Mouse (Mus musculus) G1E (cell line): ENCODE data around the gene Psip1. TPM values are rescaled to one million over a fixed set of nuclear protein-coding genes. Genes with fewer than 3 reads are reported as not detected.

Experiments
- ATAC-seq: 2 replicates; pipeline ENCODE4 v1.8.0; 2016; ENCODE audit warnings: mild to moderate bottlenecking; ENCODE audit not compliant: insufficient number of reproducible peaks, poor library complexity, low FRiP score, severe bottlenecking; ENCODE audit errors: extremely low read depth
- DNase-seq: peaks from one replicate; pipeline ENCODE4 v3.0.0; 2012; ENCODE audit warnings: low spot score
- H3K27me3 ChIP-seq: 2 replicates; pipeline ENCODE4 v1.6.1; 2012; ENCODE audit warnings: mild to moderate bottlenecking, low read length, inconsistent platforms; ENCODE audit not compliant: insufficient read depth
- H3K36me3 ChIP-seq: replicated peaks from 2 replicates; pipeline ENCODE3; 2012; ENCODE audit warnings: mild to moderate bottlenecking, inconsistent platforms
- H3K4me1 ChIP-seq: 2 replicates; pipeline ENCODE4 v1.6.1; 2012; ENCODE audit warnings: low read depth, low read length, inconsistent platforms, mixed read lengths; ENCODE audit not compliant: insufficient read depth
- H3K4me3 ChIP-seq: 2 replicates; pipeline ENCODE4 v1.5.1; 2012; ENCODE audit warnings: low read depth, mild to moderate bottlenecking, inconsistent platforms, low read length, moderate library complexity, mixed read lengths
- H3K9me3 ChIP-seq: replicated peaks from 2 replicates; pipeline ENCODE4 v1.6.1; 2012; ENCODE audit warnings: inconsistent platforms
- CTCF ChIP-seq: IDR thresholded peaks from 2 replicates; pipeline ENCODE4 v1.5.1; 2012; ENCODE audit warnings: low read depth, low read length, inconsistent platforms, mixed read lengths
- GATA1 ChIP-seq: IDR thresholded peaks from 2 replicates; pipeline ENCODE4 v1.6.1; 2012; ENCODE audit warnings: borderline replicate concordance, low read length, inconsistent platforms, mixed read lengths
- GATA2 ChIP-seq: IDR thresholded peaks from 2 replicates; pipeline ENCODE4 v1.6.1; 2012; ENCODE audit warnings: low read depth, low read length, inconsistent platforms, borderline replicate concordance
- POLR2AphosphoS5 ChIP-seq: IDR thresholded peaks from 2 replicates; pipeline ENCODE4 v1.6.1; 2012; ENCODE audit warnings: low read depth, low read length, inconsistent platforms; ENCODE audit not compliant: insufficient replicate concordance
- TAL1 ChIP-seq: conservative IDR thresholded peaks from 2 replicates; pipeline ENCODE4 v1.6.1; 2012; ENCODE audit warnings: low read depth, low read length, inconsistent platforms, mixed read lengths
- polyA plus RNA-seq: library from polyadenylated mRNA; stranded (reverse); fragments of >175 nt; gene quantifications from 2 replicates; pipeline ENCODE4 v1.2.3, GENCODE M21; 2012
- total RNA-seq, 2 experiments: library from RNA; stranded (forward) in 1 of 2; stranded (reverse) in 1 of 2; fragments of 200-1000 nt in 1 of 2; fragments of >200 nt in 1 of 2; fragmentation: Nextera tagmentation in 1 of 2; gene quantifications; 2 replicates each; pipeline ENCODE4 v1.2.3; 2014 to 2017

The Psip1 gene
- total and polyA plus RNA-seq, 3 experiments: 67.3 to 252 (median 170) TPM

- Histone ChIP-seq H3K9me3 (no peaks in the 10 kb centered on the region), H3K27me3 (no peaks in the 10 kb centered on the region), H3K4me1 (peaks cover 13% of the 10 kb centered on the region), H3K4me3 (no peak overlapping the region), H3K36me3 (peaks cover 6% of the 10 kb centered on the region)
- DNase-seq (no peak), ATAC-seq (no peak)
- TF ChIP-seq TAL1: no peak
- TF ChIP-seq GATA1: no peak
- TF ChIP-seq GATA2: no peak
- no peak for TF ChIP-seq CTCF
- TF ChIP-seq POLR2AphosphoS5: no peak
Measured at GRCm38 (mm10) chr4:83489121-83489520, 2.9 kb upstream of the Psip1 start.

DNA sequence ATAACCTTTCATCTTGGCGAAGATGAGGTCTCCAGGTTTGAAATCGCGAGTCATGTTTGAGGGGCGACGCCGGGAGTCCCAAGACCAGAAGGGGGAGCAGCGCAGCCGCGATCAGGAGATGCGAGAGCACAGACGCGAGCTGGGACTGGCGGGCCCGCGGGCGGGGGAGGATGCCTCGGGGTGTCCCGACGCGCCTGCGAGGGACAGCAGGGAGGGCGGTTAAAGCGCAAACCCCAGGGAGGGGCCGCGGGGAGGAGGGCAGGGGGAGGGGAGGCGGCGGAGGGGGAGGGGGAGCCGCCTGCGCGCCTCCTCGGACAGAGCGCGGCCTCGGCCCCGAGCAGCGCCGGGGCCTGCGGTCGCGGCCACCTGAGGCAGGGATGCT lies 533 bp downstream of the Psip1 start:
- peak; percentile 82 for ATAC-seq
- TF ChIP-seq GATA2 (no peak), POLR2AphosphoS5 (no peak), CTCF (0 out of 2 replicates have a peak, but pooled peaks have one; percentile 10), TAL1 (no peak)
- Histone ChIP-seq H3K27me3 (no peaks in the 10 kb centered on the region), H3K9me3 (no peaks in the 10 kb centered on the region), H3K4me1 (peaks cover 17% of the 10 kb centered on the region), H3K36me3 (peaks cover 35% of the 10 kb centered on the region), H3K4me3 (peak overlapping the region; percentile 84)
- peak; percentile 87 for DNase-seq

- ATAC-seq (no peak), DNase-seq (no peak)
- peak overlapping the region; percentile 84 for H3K4me3 ChIP-seq
- peaks cover 39% of the 10 kb centered on the region for H3K36me3 ChIP-seq
- H3K27me3 ChIP-seq: no peaks in the 10 kb centered on the region
- H3K4me1 ChIP-seq: peaks cover 17% of the 10 kb centered on the region
- no peak for TF ChIP-seq TAL1
- no peak for TF ChIP-seq GATA2
- no peak for TF ChIP-seq GATA1
- no peak for TF ChIP-seq POLR2AphosphoS5
- TF ChIP-seq CTCF: no peak
- H3K9me3 ChIP-seq: no peaks in the 10 kb centered on the region
Measured at GRCm38 (mm10) chr4:83485250-83485649, 1.0 kb downstream of the Psip1 start.

GRCm38 (mm10) chr4:83468208-83468607 lies 18.1 kb downstream of the Psip1 start:
- TF ChIP-seq GATA1 (no peak), GATA2 (no peak), POLR2AphosphoS5 (no peak), TAL1 (no peak), CTCF (no peak)
- no peaks in the 10 kb centered on the region for H3K9me3 ChIP-seq
- H3K4me1 ChIP-seq: peaks cover 6% of the 10 kb centered on the region; the same call in 1 of the 2 replicates
- peaks cover 82% of the 10 kb centered on the region for H3K36me3 ChIP-seq
- no peak for ATAC-seq
- no peak for DNase-seq
- no peaks in the 10 kb centered on the region for H3K27me3 ChIP-seq
- H3K4me3 ChIP-seq: no peak overlapping the region

- no peak for ATAC-seq
- peaks cover 83% of the 10 kb centered on the region for H3K36me3 ChIP-seq
- H3K9me3 ChIP-seq: no peaks in the 10 kb centered on the region
Measured at GRCm38 (mm10) chr4:83467615-83468014, 18.6 kb downstream of the Psip1 start.

GRCm38 (mm10) chr4:83464827-83465226 lies 21.4 kb downstream of the Psip1 start:
- DNase-seq (no peak), ATAC-seq (no peak)
- Histone ChIP-seq H3K36me3 (peaks cover 76% of the 10 kb centered on the region), H3K4me1 (peaks cover 6% of the 10 kb centered on the region; the same call in 1 of the 2 replicates), H3K27me3 (no peaks in the 10 kb centered on the region), H3K4me3 (no peak overlapping the region), H3K9me3 (no peaks in the 10 kb centered on the region)
- TF ChIP-seq CTCF (no peak), GATA2 (no peak), TAL1 (no peak), POLR2AphosphoS5 (no peak), GATA1 (no peak)

More at GRCm38 (mm10) chr4:83467615-83468014, 18.6 kb downstream of the Psip1 start:
- Histone ChIP-seq H3K27me3 (no peaks in the 10 kb centered on the region), H3K4me1 (peaks cover 6% of the 10 kb centered on the region; the same call in 1 of the 2 replicates), H3K4me3 (no peak overlapping the region)
- TF ChIP-seq TAL1: no peak
- no peak for TF ChIP-seq CTCF
- no peak for TF ChIP-seq GATA1
- no peak for TF ChIP-seq GATA2
- no peak for TF ChIP-seq POLR2AphosphoS5
- no peak for DNase-seq

DNA sequence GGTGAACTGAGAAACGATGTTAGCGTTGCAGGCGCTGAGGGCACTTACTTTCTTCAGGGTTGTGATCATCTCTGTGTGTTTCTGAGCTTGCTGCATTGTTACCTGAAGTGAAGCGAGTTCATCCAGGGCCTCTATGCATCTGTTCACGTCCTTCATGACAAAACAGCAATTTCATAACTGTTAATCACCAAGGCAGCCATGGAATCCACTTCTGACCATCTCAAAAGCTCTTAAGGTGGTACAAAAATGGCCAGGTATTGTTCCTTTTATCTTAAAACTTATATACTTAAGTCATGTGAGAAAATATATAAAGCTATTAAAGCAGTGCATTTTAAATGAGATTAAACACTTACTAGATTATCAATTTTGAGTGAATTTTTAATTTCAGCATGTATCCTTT lies 26.2 kb downstream of the Psip1 start:
- Histone ChIP-seq H3K4me1 (peaks cover 3% of the 10 kb centered on the region; the same call in 1 of the 2 replicates), H3K9me3 (no peaks in the 10 kb centered on the region), H3K36me3 (peaks cover 76% of the 10 kb centered on the region), H3K27me3 (no peaks in the 10 kb centered on the region), H3K4me3 (no peak overlapping the region)
- TF ChIP-seq CTCF (no peak), TAL1 (no peak), POLR2AphosphoS5 (no peak), GATA2 (no peak), GATA1 (no peak)
- DNase-seq (no peak), ATAC-seq (no peak)
